Mouse (Mus musculus) intestine, embryonic 16.5 days (tissue): ENCODE results near the gene Shc3. TPM values are rescaled to one million over a fixed set of nuclear protein-coding genes. Genes with fewer than 3 reads are reported as not detected.
A peak's percentile ranks its signal among the peaks of the same experiment; 100 is the strongest.

Experiments
- ATAC-seq: fragments of 200-750 bp; cut with Nextera tagmentation; 2 replicates; pipeline ENCODE4 v1.8.0; 2017; ENCODE audit warnings: moderate TSS enrichment, moderate library complexity
- H3K27ac ChIP-seq: fragments of 300-500 bp; sonication (generic); 2 replicates; pipeline ENCODE4 v1.5.1; 2014; ENCODE audit warnings: mild to moderate bottlenecking, low read length
- H3K27me3 ChIP-seq: fragments of 300-500 bp; sonication (generic); replicated peaks from 2 replicates; pipeline ENCODE4 v1.6.1; 2014; ENCODE audit warnings: low read length, control low read depth, mixed read lengths; ENCODE audit not compliant: control insufficient read depth, insufficient read depth
- H3K36me3 ChIP-seq: fragments of 300-500 bp; sonication (generic); 2 replicates; pipeline ENCODE4 v1.6.1; 2014; ENCODE audit warnings: low read length, control low read depth; ENCODE audit not compliant: control insufficient read depth, insufficient read depth
- H3K4me1 ChIP-seq: fragments of 300-500 bp; sonication (generic); 2 replicates; pipeline ENCODE4 v1.6.1; 2014; ENCODE audit warnings: low read length, control low read depth, mixed read lengths; ENCODE audit not compliant: control insufficient read depth, insufficient read depth
- H3K4me2 ChIP-seq: fragments of 300-500 bp; sonication (generic); 2 replicates; pipeline ENCODE4 v1.6.1; 2014; ENCODE audit warnings: low read depth, low read length, control low read depth
- H3K4me3 ChIP-seq: fragments of 300-500 bp; sonication (generic); 2 replicates; pipeline ENCODE4 v1.5.1; 2014; ENCODE audit warnings: mild to moderate bottlenecking, low read length
- H3K9ac ChIP-seq: fragments of 300-500 bp; sonication (generic); 2 replicates; pipeline ENCODE4 v1.6.1; 2014; ENCODE audit warnings: low read depth, low read length
- H3K9me3 ChIP-seq: fragments of 300-500 bp; sonication (generic); 2 replicates; pipeline ENCODE4 v1.6.1; 2016; ENCODE audit warnings: low read length, control low read depth; ENCODE audit not compliant: control insufficient read depth
- WGBS: fragments of 180-500 bp; shearing (Covaris S2); extraction: QIAGEN DNeasy Blood & Tissue Kit; methylation state at CpG from one replicate; pipeline ENCODE4 v1.1.7; 2014; 5-methylcytosine and 5-hydroxymethylcytosine counted together
- polyA plus RNA-seq: library from polyadenylated mRNA; unstranded; fragments of >200 nt; fragmentation: Nextera tagmentation; extraction: Ambion mirVana; gene quantifications from 2 replicates; pipeline ENCODE4 v1.2.1, GENCODE M21; 2015

The Shc3 gene
- polyA plus RNA-seq, 1 experiment from 2014 or later = 0.07 TPM

- Histone ChIP-seq H3K4me3 (no peak overlapping the region), H3K4me1 (0 out of 2 replicates have a peak, but pooled peaks cover 2% of the 10 kb centered on the region), H3K9me3 (no peaks in the 10 kb centered on the region), H3K36me3 (no peaks in the 10 kb centered on the region), H3K27me3 (no peaks in the 10 kb centered on the region), H3K9ac (no peak overlapping the region), H3K4me2 (no peak overlapping the region), H3K27ac (no peak overlapping the region)
- WGBS = 58% methylated on average over 11 of the region's 11 CpGs
- ATAC-seq = peak; percentile 78
Observed at GRCm38 (mm10) chr13:51553343-51553742, 15.9 kb downstream of the Shc3 start.

- H3K36me3 ChIP-seq = no peaks in the 10 kb centered on the region
- no peak overlapping the region for H3K9ac ChIP-seq
- H3K9me3 ChIP-seq = no peaks in the 10 kb centered on the region
- H3K27ac ChIP-seq = no peak overlapping the region
- WGBS = 67% methylated on average over 3 of the region's 3 CpGs
- no peaks in the 10 kb centered on the region for H3K27me3 ChIP-seq
- no peak overlapping the region for H3K4me2 ChIP-seq
- no peak for ATAC-seq
- H3K4me1 ChIP-seq = 0 out of 2 replicates have a peak, but pooled peaks cover 2% of the 10 kb centered on the region
- H3K4me3 ChIP-seq = no peak overlapping the region
Observed at GRCm38 (mm10) chr13:51552233-51552632, 17.0 kb downstream of the Shc3 start.

DNA sequence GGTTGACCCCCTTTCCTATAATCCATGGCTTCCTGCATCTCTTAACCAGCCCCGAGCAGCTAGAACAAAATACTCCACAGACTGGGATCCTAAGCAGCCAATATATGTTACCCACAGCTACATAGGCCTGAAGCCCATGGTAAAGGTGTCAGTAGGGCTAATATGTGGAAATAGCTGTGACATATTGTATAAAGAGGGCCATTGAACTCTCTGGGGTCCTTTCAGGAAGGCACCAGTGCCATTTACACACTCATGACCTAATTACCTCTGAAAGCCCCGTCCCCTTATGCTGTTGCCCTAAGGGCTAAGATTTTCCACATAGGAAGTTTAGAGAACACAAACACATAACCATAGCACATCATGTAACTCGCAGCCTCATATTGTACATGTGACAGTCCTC, 17.4 kb downstream of the Shc3 start:
- Histone ChIP-seq H3K27me3 (no peaks in the 10 kb centered on the region), H3K4me1 (0 out of 2 replicates have a peak, but pooled peaks cover 2% of the 10 kb centered on the region), H3K4me3 (no peak overlapping the region), H3K36me3 (no peaks in the 10 kb centered on the region), H3K27ac (no peak overlapping the region), H3K9ac (no peak overlapping the region), H3K9me3 (no peaks in the 10 kb centered on the region), H3K4me2 (no peak overlapping the region)
- 80% methylated on average over 3 of the region's 3 CpGs for WGBS
- ATAC-seq = no peak

DNA sequence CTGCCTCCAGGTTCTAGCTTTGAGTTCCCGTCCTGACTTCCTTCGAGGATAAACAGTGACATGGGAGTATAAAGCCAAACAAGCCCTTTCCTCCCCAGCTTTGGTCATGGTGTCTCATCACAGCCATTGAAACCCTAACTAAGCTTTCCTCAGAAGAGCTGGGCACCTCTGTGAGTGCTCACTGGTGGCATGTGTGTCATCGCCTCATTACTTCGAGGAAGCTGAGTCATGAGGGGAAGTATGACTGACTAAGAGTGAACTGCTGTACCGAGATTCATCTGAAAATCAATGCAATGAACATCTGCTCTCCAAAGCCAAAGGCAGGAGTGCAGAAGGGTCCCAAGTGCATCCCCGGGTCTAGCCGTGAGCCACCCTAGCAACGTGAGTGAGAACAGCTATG, 29.4 kb downstream of the Shc3 start:
- no peak overlapping the region for H3K9ac ChIP-seq
- no peak overlapping the region for H3K4me3 ChIP-seq
- H3K4me1 ChIP-seq = no peaks in the 10 kb centered on the region
- H3K27ac ChIP-seq = no peak overlapping the region
- no peak for ATAC-seq
- no peaks in the 10 kb centered on the region for H3K9me3 ChIP-seq
- WGBS = 85% methylated on average over 8 of the region's 8 CpGs
- H3K4me2 ChIP-seq = no peak overlapping the region
- H3K36me3 ChIP-seq = no peaks in the 10 kb centered on the region
- H3K27me3 ChIP-seq = no peaks in the 10 kb centered on the region

GRCm38 (mm10) chr13:51535326-51535725, 33.9 kb downstream of the Shc3 start:
- no peaks in the 10 kb centered on the region for H3K9me3 ChIP-seq
- H3K4me3 ChIP-seq = no peak overlapping the region
- no peaks in the 10 kb centered on the region for H3K4me1 ChIP-seq
- H3K36me3 ChIP-seq = no peaks in the 10 kb centered on the region
- H3K4me2 ChIP-seq = no peak overlapping the region
- no peak overlapping the region for H3K9ac ChIP-seq
- ATAC-seq = no peak
- H3K27ac ChIP-seq = no peak overlapping the region
- WGBS = 87% methylated on average over 7 of the region's 7 CpGs
- H3K27me3 ChIP-seq = no peaks in the 10 kb centered on the region

DNA sequence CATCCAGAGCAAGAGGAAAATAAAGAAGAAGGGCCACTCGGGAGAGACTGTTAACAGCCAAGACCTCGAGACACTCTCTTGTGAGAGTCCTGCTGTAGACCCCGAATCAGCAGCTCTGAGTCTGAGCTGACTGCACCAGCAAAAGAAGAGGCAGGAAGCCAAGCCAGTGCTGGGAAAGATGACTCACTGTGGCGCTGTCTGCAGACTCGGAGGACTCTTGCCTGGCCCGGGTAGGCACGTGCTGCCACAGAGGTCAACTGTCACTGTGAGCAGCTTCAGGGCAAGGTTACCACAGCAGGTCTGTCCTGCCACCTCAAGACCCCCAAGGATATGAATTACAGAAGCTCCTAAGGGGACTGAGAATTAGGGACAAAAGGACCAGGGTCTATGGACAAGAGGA, 42.7 kb downstream of the Shc3 start:
- Histone ChIP-seq H3K36me3 (no peaks in the 10 kb centered on the region), H3K4me2 (no peak overlapping the region), H3K9me3 (no peaks in the 10 kb centered on the region), H3K27ac (no peak overlapping the region), H3K4me1 (no peaks in the 10 kb centered on the region), H3K9ac (no peak overlapping the region), H3K27me3 (no peaks in the 10 kb centered on the region), H3K4me3 (no peak overlapping the region)
- WGBS = 50% methylated on average over 7 of the region's 7 CpGs
- no peak for ATAC-seq

DNA sequence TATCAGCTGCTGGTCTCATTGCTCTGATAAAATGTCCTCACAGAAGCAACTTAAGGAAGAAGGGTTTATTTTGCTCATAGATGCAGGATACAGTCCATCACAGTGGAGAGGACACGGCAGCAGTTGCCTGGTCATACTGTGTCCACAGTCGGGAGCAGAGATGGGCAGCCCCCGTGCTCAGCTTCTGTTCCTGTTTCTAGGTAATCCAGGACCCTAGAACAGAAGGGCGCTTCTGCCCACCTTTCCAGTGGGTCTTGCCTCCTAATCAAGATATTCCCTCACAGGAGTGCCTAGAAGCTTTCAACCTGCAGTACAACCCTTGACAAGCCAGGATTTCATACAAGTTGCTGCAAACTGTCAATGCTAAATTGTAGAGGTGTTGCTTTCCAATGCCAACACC, 44.9 kb downstream of the Shc3 start:
- WGBS = 82% methylated on average over 4 of the region's 4 CpGs
- H3K9ac ChIP-seq = no peak overlapping the region
- no peaks in the 10 kb centered on the region for H3K4me1 ChIP-seq
- H3K27me3 ChIP-seq = no peaks in the 10 kb centered on the region
- no peak overlapping the region for H3K4me3 ChIP-seq
- no peak overlapping the region for H3K27ac ChIP-seq
- H3K36me3 ChIP-seq = no peaks in the 10 kb centered on the region
- no peaks in the 10 kb centered on the region for H3K9me3 ChIP-seq
- no peak for ATAC-seq
- H3K4me2 ChIP-seq = no peak overlapping the region

- H3K9me3 ChIP-seq = no peaks in the 10 kb centered on the region
- no peak overlapping the region for H3K27ac ChIP-seq
- no peak overlapping the region for H3K4me3 ChIP-seq
- 91% methylated on average over 10 of the region's 10 CpGs for WGBS
- H3K36me3 ChIP-seq = no peaks in the 10 kb centered on the region
- ATAC-seq = no peak
- H3K4me2 ChIP-seq = no peak overlapping the region
- H3K9ac ChIP-seq = no peak overlapping the region
- no peaks in the 10 kb centered on the region for H3K27me3 ChIP-seq
- no peaks in the 10 kb centered on the region for H3K4me1 ChIP-seq
Observed at GRCm38 (mm10) chr13:51523311-51523710, 45.9 kb downstream of the Shc3 start.

DNA sequence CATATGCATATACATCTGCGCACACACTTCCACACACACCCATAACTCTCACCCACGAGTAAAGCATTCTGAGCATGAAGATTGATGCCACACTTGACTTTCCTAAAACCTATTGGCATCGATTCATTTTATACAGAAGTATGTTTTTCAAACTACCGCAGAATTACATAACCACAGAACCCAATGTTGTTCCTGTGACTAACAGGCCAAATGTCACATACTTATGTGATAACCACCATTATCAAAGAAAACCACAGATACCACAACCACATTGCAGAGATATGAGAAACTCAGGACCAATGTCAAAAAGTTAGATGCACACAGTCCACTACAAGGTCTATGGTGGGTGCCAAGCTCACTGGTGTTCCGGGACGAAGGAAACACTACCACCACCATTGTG, 50.3 kb downstream of the Shc3 start:
- no peak overlapping the region for H3K4me2 ChIP-seq
- H3K4me3 ChIP-seq = no peak overlapping the region
- no peaks in the 10 kb centered on the region for H3K36me3 ChIP-seq
- no peak overlapping the region for H3K9ac ChIP-seq
- H3K27me3 ChIP-seq = no peaks in the 10 kb centered on the region
- no peaks in the 10 kb centered on the region for H3K9me3 ChIP-seq
- WGBS = 92% methylated on average over 6 of the region's 6 CpGs
- no peaks in the 10 kb centered on the region for H3K4me1 ChIP-seq
- no peak for ATAC-seq
- no peak overlapping the region for H3K27ac ChIP-seq

GRCm38 (mm10) chr13:51517943-51518342, 51.3 kb downstream of the Shc3 start:
- no peak for ATAC-seq
- no peak overlapping the region for H3K4me2 ChIP-seq

More at GRCm38 (mm10) chr13:51517943-51518342, 51.3 kb downstream of the Shc3 start:
- no peak overlapping the region for H3K27ac ChIP-seq
- H3K27me3 ChIP-seq = no peaks in the 10 kb centered on the region
- no peaks in the 10 kb centered on the region for H3K9me3 ChIP-seq
- 75% methylated on average over 4 of the region's 4 CpGs for WGBS
- no peaks in the 10 kb centered on the region for H3K36me3 ChIP-seq
- no peak overlapping the region for H3K9ac ChIP-seq
- no peaks in the 10 kb centered on the region for H3K4me1 ChIP-seq
- no peak overlapping the region for H3K4me3 ChIP-seq
